Mouse (Mus musculus) spleen, embryonic (tissue): ENCODE results near the gene Kifc5b.
"Not testable (repeated sequence)": the region's sequence is repeated elsewhere in the genome, so short reads cannot be mapped to it uniquely, and the experiment has no call there.

Experiments used
- CTCF ChIA-PET: fragments of 350-600 bp; sonication (Branson Sonifier 250); formaldehyde crosslinking; loops from one replicate; lab custom pipeline; 2022; lab: Charles Lee

Kifc5b gene

DNA sequence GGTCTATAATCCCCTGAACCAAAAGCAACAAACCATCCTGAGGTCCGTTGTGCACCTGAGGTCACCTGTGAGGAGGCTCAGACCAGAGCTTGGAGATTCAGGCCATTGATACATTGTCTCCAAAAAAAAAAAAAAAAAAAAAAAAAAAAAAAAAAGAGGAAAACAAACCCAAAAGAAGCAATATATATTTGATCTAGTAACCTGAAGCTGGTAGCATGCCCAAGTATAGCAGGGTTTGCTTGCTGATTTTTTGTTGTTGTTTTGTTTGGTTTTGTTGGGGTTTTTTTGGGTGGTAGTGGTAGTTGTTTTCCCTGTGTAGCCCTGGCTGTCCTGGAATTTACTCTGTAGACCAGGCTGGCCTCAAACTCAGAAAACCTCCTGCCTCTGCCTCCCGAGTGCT is 1.5 kb downstream of the Kifc5b start:
- CTCF ChIA-PET, result interaction anchor here (0.6 kb wide), 1 partner anchor 1494 kb away, joined by 18 read pairs; no protein-coding TSS in a partner anchor

- CTCF ChIA-PET, result not testable (repeated sequence)
These were observed 2.6 kb downstream of the Kifc5b start for GRCm38 (mm10) chr17:26919516-26919915.

DNA sequence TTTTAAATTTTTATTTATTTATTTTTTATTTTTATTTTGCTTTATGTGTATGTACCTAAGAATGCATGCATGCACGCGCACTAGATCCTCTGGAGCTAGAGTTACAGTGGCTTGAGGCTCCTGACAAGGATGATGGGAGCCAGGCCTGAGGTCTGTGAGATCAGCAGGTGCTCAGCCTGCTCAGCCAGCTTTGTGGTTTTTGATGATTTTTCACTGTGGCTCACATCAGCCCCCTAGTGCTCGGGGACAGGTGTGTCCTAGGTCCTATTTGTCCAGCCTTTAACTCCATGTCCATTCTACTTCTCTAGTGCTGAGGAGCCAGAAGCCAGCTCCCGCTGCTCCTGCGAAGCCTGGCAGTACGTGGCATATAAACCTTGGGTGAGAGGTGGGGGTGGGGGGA is 5.5 kb downstream of the Kifc5b start:
- CTCF ChIA-PET, result not testable (repeated sequence)

- CTCF ChIA-PET, result not testable (repeated sequence)
These were observed 8.5 kb downstream of the Kifc5b start for GRCm38 (mm10) chr17:26925414-26925813.

GRCm38 (mm10) chr17:26931795-26932194 is 14.9 kb downstream of the Kifc5b start:
- CTCF ChIA-PET, result not testable (repeated sequence)

GRCm38 (mm10) chr17:26932839-26933398 is 16.0 kb downstream of the Kifc5b start, which contains the start of gene Phf1:
Gene Phf1 (plus strand): TSS chr17:26933052.
- CTCF ChIA-PET, result no interaction called here

DNA sequence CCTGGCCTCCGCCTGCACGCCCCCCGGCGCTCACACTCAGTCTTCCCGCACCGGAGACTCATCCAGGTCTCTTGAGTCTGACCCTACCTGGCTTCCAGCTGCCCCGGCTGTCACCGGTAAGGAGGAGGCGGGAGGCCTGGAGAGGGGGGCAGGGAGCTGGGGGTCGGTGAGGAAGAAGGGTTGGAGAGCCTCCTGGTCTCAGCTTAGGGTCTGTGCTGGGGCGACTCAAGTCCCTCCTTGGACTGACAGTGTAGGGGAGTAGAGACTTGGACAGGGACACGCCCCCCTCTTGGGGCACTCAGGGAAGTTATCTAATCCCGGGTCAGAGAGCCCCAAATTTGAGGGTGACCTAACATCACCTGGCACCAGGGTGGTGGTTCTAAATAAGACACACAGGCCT is 16.5 kb downstream of the Kifc5b start:
- CTCF ChIA-PET, result no interaction called here

- CTCF ChIA-PET, result no interaction called here
These were observed 17.3 kb downstream of the Kifc5b start for GRCm38 (mm10) chr17:26933885-26934827.

DNA sequence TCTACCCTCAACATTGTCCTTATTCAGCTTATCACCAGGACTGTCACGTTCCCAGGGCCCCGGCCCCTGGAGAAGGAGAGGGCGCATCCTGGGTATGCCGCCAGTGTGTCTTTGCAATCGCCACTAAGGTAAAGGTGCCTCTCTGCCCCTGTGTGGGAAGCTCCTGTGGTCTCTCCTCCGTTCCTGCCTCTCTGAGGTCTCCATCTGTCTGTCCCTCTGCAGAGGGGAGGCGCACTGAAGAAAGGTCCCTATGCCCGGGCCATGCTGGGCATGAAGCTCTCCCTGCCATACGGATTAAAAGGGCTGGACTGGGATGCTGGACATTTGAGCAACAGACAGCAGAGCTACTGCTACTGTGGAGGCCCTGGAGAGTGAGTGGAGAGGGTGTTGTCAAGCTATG is 18.1 kb downstream of the Kifc5b start:
- CTCF ChIA-PET, result no interaction called here

- CTCF ChIA-PET, result interaction anchor here (1.3 kb wide), 1 partner anchor 15 kb away, joined by 3 read pairs; no protein-coding TSS in a partner anchor
These were observed 19.6 kb downstream of the Kifc5b start for GRCm38 (mm10) chr17:26936453-26936852.

DNA sequence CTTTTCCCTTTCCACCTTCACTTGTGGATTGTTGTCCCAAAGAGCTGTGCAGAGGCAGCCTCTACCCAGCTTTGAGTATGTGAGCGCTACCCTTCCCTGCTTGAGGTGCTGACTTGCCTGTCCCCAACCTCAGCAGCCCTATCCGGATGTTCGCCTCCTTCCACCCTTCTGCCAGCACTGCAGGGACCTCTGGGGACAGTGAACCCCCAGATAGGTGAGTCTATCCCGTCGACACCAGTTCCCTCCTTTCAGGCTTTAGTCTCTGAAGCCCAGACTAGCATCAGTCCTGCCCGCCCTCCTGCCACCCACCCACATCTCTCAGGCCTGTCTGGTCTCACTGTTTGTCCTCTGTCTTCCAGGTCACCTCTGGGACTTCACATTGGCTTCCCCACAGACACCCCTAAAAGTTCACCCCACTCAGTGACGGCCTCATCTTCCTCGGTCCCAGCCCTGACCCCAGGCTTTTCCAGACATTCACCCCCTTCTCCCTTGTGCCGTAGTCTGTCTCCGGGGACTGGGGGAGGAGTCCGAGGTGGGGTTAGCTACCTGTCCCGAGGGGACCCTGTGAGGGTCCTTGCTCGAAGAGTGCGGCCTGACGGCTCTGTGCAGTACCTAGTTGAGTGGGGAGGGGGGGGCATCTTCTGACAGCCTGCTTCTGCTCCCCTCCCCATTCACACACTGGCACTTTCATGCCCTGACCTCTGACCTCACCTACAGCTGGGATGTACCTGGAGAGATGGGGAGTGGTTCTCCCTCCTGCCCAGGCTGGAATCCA is 20.2 kb downstream of the Kifc5b start:
- CTCF ChIA-PET, result interaction anchor here (1.3 kb wide), 1 partner anchor 14 kb away, joined by 3 read pairs; no protein-coding TSS in a partner anchor

DNA sequence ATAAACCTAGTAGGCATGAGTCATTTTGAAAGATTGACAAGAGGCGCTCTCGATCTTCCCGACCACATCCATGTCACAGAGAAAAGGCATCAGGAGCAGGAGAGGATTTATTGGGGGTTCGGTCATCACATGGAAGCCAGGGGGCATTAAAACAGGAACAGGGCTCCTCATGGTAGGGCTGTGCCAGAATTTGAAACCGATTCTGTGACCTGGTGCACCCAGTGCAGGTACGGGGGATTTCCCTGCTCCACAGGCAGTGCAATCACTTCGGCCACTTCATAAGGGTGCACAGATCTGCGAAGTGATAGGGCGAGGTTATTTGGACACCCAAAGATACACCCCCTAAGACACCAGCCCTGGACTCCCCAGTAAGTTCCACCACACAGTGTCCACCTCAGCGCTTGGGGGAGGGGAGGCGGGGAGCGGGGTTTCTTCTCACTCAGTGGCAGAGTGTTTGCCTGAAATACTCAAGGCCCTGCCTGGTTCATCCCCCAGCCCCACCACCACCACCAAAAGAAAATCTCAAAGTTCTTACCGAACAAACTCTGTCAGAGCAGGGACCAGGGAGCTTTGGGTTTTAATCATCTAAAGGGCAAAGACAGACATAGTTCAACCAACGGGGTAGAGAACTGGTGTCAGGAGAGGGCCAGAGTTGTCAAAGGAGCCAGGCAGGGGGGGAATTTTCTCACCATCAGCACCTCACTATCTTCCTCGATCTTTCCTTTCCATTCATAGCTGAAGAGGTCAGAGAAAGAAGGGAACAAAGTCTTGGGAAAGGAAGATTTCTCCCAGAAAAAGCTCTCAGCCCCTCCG is 21.2 kb downstream of the Kifc5b start:
- CTCF ChIA-PET, result interaction anchor here (0.8 kb wide), 1 partner anchor 165 kb away, joined by 4 read pairs; no protein-coding TSS in a partner anchor

DNA sequence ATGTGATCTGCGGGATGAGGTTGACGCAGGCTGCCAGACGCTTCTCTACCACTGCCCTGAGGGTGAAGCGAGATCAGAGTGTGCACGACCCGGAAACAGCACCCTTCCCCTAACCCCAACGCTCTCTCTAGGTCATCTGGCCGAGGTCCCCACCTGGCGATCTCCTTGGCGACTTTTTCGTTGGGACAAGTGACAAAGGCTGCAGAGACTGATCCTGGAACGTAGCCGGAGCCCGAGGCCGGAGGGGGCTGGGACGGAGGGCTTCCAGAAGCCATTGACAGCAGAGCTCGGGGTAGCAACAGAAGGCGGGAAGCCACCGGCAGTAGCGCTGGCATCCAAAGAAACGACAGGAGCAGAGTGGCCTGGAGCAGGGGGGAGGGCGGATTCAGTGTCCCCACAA is 21.8 kb downstream of the Kifc5b start:
- CTCF ChIA-PET, result interaction anchor here (0.8 kb wide), 1 partner anchor 165 kb away, joined by 4 read pairs; no protein-coding TSS in a partner anchor

- CTCF ChIA-PET, result interaction anchor here (0.7 to 0.8 kb wide), 3 partner anchors 10 to 1647 kb away, joined by 4 to 10 read pairs (median 9); no protein-coding TSS in a partner anchor
These were observed 22.5 kb downstream of the Kifc5b start, which contains the start of gene Cuta for GRCm38 (mm10) chr17:26939178-26939972. Gene Cuta (minus strand): TSS chr17:26939569.

DNA sequence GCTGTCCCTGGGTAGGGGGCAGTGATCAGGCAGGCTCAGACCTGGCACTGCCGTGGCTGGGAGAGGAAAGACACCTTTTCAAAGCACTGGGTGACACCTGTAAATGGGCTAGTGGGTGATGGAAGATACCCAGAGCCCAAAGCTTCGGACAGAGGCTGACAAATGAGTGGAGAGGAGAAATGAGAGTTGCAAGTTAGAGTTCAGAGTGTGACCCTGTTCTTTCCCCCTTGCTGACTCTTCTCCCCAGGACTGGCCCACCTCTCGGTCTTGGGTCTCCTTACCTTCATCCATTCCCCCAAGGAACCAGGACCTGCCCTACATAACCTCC is 23.0 kb downstream of the Kifc5b start:
- CTCF ChIA-PET, result interaction anchor here (0.7 kb wide), 2 partner anchors 10 to 1647 kb away, joined by 9 to 10 read pairs; no protein-coding TSS in a partner anchor

- CTCF ChIA-PET, result interaction anchor here (0.6 kb wide), 1 partner anchor 1150 kb away, joined by 3 read pairs; no protein-coding TSS in a partner anchor
These were observed 24.3 kb downstream of the Kifc5b start, which contains the start of gene Syngap1 for GRCm38 (mm10) chr17:26941031-26941789. Gene Syngap1 (plus strand): TSS chr17:26941253.

- CTCF ChIA-PET, result interaction anchor here (0.6 kb wide), 1 partner anchor 106 kb away, joined by 11 read pairs; no protein-coding TSS in a partner anchor
These were observed 25.1 kb downstream of the Kifc5b start for GRCm38 (mm10) chr17:26941841-26942570.
